Mouse (Mus musculus) C2C12 (cell line): ENCODE measurements around the gene Sstr3.

Experiments used
- CEBPB ChIP-seq: IDR thresholded peaks from one replicate; pipeline ENCODE4 v1.6.1; 2011; ENCODE audit warnings: low read depth, mild to moderate bottlenecking, control low read depth, moderate library complexity
- CTCF ChIP-seq: IDR thresholded peaks from one replicate; pipeline ENCODE4 v1.5.1; 2011; ENCODE audit not compliant: control insufficient read depth, insufficient read depth, insufficient read length
- MAX ChIP-seq: IDR thresholded peaks from one replicate; pipeline ENCODE4 v1.6.1; 2011; ENCODE audit warnings: mild to moderate bottlenecking, control low read depth
- MYOG ChIP-seq: IDR thresholded peaks from one replicate; pipeline ENCODE4 v1.6.1; 2011; ENCODE audit not compliant: control insufficient read depth, insufficient read length; ENCODE audit errors: extremely low read depth
- USF1 ChIP-seq: IDR thresholded peaks from one replicate; pipeline ENCODE4 v1.6.1; 2011; ENCODE audit warnings: low read depth, mild to moderate bottlenecking, control low read depth, moderate library complexity

DNA sequence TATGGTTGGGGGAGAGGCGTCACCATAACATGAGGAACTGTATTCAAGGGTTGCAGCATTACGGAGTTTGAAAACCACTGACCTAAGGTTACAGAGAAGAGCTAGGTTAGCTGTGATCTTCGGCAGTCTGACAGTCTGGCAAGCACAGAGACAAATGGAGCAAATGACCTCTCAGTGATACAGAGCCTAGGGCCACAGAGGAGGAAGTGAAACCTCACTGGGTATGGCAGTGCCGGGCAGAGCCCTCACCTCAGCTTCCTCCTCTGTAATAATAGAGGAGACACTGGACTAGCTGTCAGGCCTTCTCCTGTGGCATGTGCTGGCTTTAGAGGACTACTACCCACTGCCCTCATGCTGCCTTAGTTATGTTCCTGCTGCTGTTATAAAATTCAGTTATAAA lies 44.4 kb upstream of the Sstr3 start:
- TF ChIP-seq CTCF (no peak), MAX (no peak), USF1 (no peak), CEBPB (no peak), MYOG (no peak)
